Mouse (Mus musculus) erythroblast, embryonic 14.5 days (primary cell): ENCODE results near the gene Foxred2. TPM values are rescaled to one million over a fixed set of nuclear protein-coding genes. Genes with fewer than 3 reads are reported as not detected.

Source experiments
- H3K27me3 ChIP-seq: 2 replicates; pipeline ENCODE4 v1.6.1; 2012; ENCODE audit warnings: inconsistent platforms; ENCODE audit not compliant: control insufficient read depth
- H3K36me3 ChIP-seq: 2 replicates; pipeline ENCODE4 v1.6.1; 2012; ENCODE audit warnings: mild to moderate bottlenecking, inconsistent platforms; ENCODE audit not compliant: control insufficient read depth
- H3K4me1 ChIP-seq: 2 replicates; pipeline ENCODE4 v1.6.1; 2012; ENCODE audit warnings: inconsistent platforms; ENCODE audit not compliant: control insufficient read depth
- H3K4me3 ChIP-seq: replicated peaks from 2 replicates; pipeline ENCODE3; 2012; ENCODE audit warnings: moderate library complexity, mild to moderate bottlenecking, inconsistent platforms
- H3K9me3 ChIP-seq: 2 replicates; pipeline ENCODE4 v1.6.1; 2012; ENCODE audit warnings: low read length, inconsistent platforms, mixed read lengths; ENCODE audit not compliant: control insufficient read depth
- GATA1 ChIP-seq: IDR thresholded peaks from 2 replicates; pipeline ENCODE4 v1.6.1; 2012; ENCODE audit warnings: low read length, inconsistent platforms, mixed read lengths
- TAL1 ChIP-seq: IDR thresholded peaks from 3 replicates; pipeline ENCODE4 v1.6.1; 2012; ENCODE audit warnings: low read length, inconsistent platforms, mixed read lengths
- polyA plus RNA-seq: library from polyadenylated mRNA; stranded (reverse); fragments of >175 nt; gene quantifications from 2 replicates; pipeline ENCODE4 v1.2.3, GENCODE M21; 2012

Foxred2 gene
- polyA plus RNA-seq, 1 experiment: 0.06 TPM

DNA sequence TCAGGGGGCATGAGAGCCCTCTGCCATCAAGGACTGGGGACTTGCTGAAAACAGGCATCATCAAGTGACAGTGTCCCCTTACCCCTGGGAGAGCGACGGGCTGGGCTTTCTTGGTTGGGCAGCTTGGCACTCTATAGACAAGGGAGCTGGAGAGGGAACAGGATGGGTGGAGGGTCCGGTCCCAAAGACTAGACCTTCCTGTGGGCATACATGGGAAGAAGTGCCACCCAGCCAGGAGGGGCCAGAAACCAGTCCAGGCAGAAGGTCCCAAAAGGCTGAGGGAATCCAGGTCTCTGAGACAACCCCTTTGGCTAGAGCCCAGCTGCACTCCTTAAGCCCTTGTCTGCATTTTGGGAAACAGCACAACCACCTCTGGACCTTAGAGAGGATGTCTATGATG lies 42.0 kb downstream of the Foxred2 start:
- H3K36me3 ChIP-seq: peaks cover 62% of the 10 kb centered on the region
- H3K27me3 ChIP-seq: no peaks in the 10 kb centered on the region
- no peaks in the 10 kb centered on the region for H3K9me3 ChIP-seq
- H3K4me1 ChIP-seq: no peaks in the 10 kb centered on the region; the same call in 1 of the 2 replicates
- TF ChIP-seq TAL1 (no peak), GATA1 (no peak)
- H3K4me3 ChIP-seq: no peak overlapping the region

GRCm38 (mm10) chr15:77913054-77913453 lies 43.5 kb downstream of the Foxred2 start:
- Histone ChIP-seq H3K36me3 (peaks cover 47% of the 10 kb centered on the region), H3K4me1 (no peaks in the 10 kb centered on the region; the same call in 1 of the 2 replicates)

DNA sequence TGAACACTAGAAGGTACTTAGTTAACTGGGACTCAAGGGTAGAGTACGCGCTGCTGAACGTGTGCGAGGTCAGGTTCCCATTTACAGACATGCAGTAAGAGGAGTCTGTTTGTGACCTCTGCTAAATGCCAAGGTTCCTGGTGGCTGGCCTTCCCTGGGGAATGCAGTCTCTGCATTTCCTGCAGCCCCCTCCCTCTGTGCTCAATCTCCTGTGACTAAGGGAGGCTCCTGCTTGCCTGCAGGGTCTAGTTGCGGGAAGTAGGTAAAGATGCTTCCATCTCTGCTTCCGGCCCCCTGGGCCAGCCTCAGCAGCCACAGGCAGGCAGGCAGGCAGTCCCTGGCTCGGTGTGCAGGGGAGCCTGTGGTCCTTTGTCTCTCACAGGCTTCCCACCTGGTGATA lies 43.9 kb downstream of the Foxred2 start:
- no peak overlapping the region for H3K4me3 ChIP-seq
- no peaks in the 10 kb centered on the region for H3K9me3 ChIP-seq
- H3K36me3 ChIP-seq: peaks cover 43% of the 10 kb centered on the region
- H3K4me1 ChIP-seq: no peaks in the 10 kb centered on the region; the same call in 1 of the 2 replicates
- no peaks in the 10 kb centered on the region for H3K27me3 ChIP-seq
- no peak for TF ChIP-seq TAL1
- no peak for TF ChIP-seq GATA1

More at GRCm38 (mm10) chr15:77913054-77913453, 43.5 kb downstream of the Foxred2 start:
- Histone ChIP-seq H3K9me3 (no peaks in the 10 kb centered on the region), H3K27me3 (no peaks in the 10 kb centered on the region), H3K4me3 (no peak overlapping the region)
- TF ChIP-seq TAL1 (no peak), GATA1 (no peak)

DNA sequence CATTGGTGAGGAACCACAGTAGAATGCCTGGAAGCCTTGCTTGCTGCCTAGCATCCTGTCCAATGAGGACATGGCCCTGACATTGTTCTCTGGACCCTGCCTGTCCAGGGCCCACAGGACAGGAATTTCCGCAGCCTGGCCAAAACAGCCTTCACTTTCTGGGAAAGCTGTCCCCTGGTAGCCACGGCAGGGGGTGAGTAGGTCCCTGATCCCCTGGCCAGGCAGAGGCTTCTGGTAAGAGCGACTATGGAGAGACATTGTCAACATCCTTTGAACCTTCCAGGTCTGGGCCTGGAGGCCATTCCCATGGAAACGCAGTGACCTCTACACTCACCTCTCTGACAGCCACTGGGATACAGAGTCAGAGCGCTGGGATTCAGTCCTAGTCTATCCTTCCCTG lies 44.5 kb downstream of the Foxred2 start:
- TF ChIP-seq TAL1 (no peak), GATA1 (no peak)
- H3K9me3 ChIP-seq: no peaks in the 10 kb centered on the region
- peaks cover 39% of the 10 kb centered on the region for H3K36me3 ChIP-seq
- H3K27me3 ChIP-seq: peaks cover 2% of the 10 kb centered on the region
- no peaks in the 10 kb centered on the region; the same call in 1 of the 2 replicates for H3K4me1 ChIP-seq
- H3K4me3 ChIP-seq: no peak overlapping the region

DNA sequence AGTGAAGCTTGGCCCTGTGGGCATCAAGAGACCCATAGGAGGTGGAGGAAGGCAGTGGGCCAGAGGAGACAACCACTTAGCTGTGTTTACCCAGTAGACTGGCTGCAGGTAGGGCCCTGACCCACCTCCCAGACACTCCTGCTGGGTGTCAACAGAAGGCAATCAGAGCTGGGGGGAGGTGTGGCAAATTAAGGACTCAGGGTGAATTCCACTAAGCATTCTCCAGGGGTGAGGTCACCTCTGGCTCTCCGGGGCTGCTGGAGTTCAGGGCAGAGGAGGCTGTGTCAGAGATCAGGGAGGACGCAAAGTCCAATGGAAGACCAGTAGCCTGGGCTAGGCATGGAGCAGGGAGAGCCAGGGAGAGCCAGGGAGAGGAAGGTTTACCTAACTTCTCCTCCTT lies 45.5 kb downstream of the Foxred2 start:
- no peak for TF ChIP-seq GATA1
- TF ChIP-seq TAL1: no peak
- Histone ChIP-seq H3K27me3 (peaks cover 11% of the 10 kb centered on the region), H3K4me3 (no peak overlapping the region), H3K4me1 (no peaks in the 10 kb centered on the region; the same call in 1 of the 2 replicates), H3K36me3 (peaks cover 30% of the 10 kb centered on the region), H3K9me3 (no peaks in the 10 kb centered on the region)

DNA sequence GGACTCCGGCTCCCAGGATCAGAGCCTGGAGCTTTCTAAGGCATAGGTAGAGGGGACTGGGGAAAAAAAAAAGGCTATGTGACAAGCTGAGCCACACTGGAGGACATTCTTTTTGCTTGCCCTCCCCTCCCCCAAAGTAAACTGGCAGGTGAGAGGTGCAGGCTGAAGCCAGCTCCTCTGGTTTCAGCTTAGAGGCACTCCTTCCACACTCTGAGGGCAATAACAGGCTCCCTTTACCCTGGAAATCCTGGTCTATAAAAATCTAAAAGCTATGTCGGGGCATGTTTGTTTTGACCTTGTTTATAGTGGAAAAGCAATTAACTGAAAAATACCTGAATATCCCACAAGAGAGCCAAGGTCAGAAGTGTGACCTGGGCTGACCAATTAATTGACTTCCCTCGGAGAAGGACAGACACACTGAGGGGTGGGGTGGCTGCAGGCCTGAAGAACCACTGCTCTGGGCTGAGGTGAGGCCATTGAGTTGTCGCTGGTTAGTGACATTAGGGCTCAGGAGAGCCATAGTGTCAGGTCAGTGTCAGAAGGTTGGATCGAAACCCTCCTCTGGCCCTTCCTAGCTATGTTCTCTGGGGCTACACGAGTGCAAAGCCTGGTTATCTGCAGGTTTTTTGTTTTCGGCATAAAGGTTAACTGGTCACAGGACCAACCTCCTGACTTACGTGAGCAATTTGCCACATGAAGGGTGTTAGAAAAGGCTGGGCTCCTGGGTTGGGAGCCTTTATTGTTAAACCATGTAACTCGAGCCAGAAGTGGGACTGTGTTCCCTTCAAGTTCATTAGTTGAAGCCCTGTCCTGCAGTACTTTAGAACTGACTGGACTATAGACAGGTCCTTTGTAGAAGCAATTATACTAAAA lies 48.6 kb downstream of the Foxred2 start:
- Histone ChIP-seq H3K9me3 (no peaks in the 10 kb centered on the region), H3K4me1 (peaks cover 7% of the 10 kb centered on the region)

GRCm38 (mm10) chr15:77906545-77906944 lies 50.0 kb downstream of the Foxred2 start:
- H3K9me3 ChIP-seq: no peaks in the 10 kb centered on the region
- no peak overlapping the region for H3K4me3 ChIP-seq
- H3K36me3 ChIP-seq: no peaks in the 10 kb centered on the region
- peaks cover 41% of the 10 kb centered on the region for H3K27me3 ChIP-seq
- TF ChIP-seq TAL1 (no peak), GATA1 (no peak)
- peaks cover 7% of the 10 kb centered on the region for H3K4me1 ChIP-seq

More for the DNA sequence above, 48.6 kb downstream of the Foxred2 start:
- Histone ChIP-seq H3K27me3 (peaks cover 41% of the 10 kb centered on the region), H3K36me3 (no peaks in the 10 kb centered on the region), H3K4me3 (no peak overlapping the region)
- TF ChIP-seq GATA1 (no peak), TAL1 (no peak)

- Histone ChIP-seq H3K4me1 (peaks cover 7% of the 10 kb centered on the region), H3K4me3 (no peak overlapping the region), H3K36me3 (no peaks in the 10 kb centered on the region), H3K27me3 (peaks cover 41% of the 10 kb centered on the region), H3K9me3 (no peaks in the 10 kb centered on the region)
- no peak for TF ChIP-seq GATA1
- no peak for TF ChIP-seq TAL1
Measured at GRCm38 (mm10) chr15:77906081-77906480, 50.4 kb downstream of the Foxred2 start.

DNA sequence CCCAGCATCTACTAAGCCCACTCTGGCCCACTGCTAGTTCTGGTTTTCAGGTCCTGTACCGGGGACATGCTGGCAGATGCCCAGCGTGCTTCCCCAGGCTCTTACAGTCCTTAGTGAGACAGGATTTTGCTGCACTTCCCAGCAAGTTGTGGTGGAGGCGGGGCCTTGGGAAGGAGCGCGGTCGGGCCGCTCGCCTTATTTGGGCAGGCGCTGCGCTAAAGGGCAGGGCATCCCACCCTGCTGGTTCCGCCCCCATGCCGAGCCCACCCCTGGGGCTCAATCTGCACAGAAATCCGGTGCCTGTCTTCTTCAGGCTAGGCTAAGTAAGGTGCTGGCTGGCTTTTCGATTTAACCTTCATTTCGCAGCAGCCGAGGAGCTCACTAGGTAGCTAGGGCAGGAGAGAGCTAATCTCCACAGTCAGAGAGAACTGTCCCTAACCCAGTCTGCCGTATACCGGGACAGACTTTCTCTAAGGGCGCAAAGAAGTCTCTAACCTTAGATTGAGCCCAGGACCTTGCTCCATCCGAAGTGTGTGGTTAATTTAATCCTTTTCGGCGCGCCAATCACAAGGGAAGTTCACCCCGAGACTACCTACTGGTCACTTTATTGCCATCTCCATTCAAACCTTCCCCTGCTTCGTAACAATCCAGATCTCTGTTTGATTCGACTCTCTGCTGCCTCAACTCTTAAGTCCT lies 51.1 kb downstream of the Foxred2 start:
- Histone ChIP-seq H3K9me3 (no peaks in the 10 kb centered on the region), H3K4me1 (peaks cover 7% of the 10 kb centered on the region), H3K4me3 (peak overlapping the region; percentile 8), H3K27me3 (peaks cover 41% of the 10 kb centered on the region), H3K36me3 (no peaks in the 10 kb centered on the region)
- TF ChIP-seq TAL1: no peak
- TF ChIP-seq GATA1: no peak
